Mouse (Mus musculus) CH12.LX (cell line): ENCODE measurements around the gene Lrfn4. TPM values are rescaled to one million over a fixed set of nuclear protein-coding genes. Genes with fewer than 3 reads are reported as not detected.

ENCODE experiments used
- DNase-seq: peaks from one replicate; pipeline ENCODE4 v3.0.0-alpha.2; 2013; ENCODE audit errors: extremely low read depth
- H3K27ac ChIP-seq: 2 replicates; pipeline ENCODE4 v1.5.1; 2012; ENCODE audit warnings: low read depth, mild to moderate bottlenecking, control low read depth, moderate library complexity; ENCODE audit not compliant: insufficient read depth
- H3K27me3 ChIP-seq: replicated peaks from 2 replicates; pipeline ENCODE3; 2012; ENCODE audit warnings: inconsistent platforms
- H3K36me3 ChIP-seq, 2 experiments: replicated peaks in 1 of 2; 2 replicates each; pipeline versions ENCODE3 to v1.6.1; 2012; ENCODE audit warnings: inconsistent platforms in 1 of 2, low read length in 1 of 2, mild to moderate bottlenecking in 1 of 2, mixed read lengths in 1 of 2, moderate library complexity in 1 of 2; ENCODE audit not compliant: control insufficient read depth in 1 of 2, insufficient read depth in 1 of 2
- H3K4me1 ChIP-seq, 2 experiments: 2 replicates each; pipeline ENCODE4 v1.6.1; 2012; ENCODE audit warnings: inconsistent platforms in 1 of 2, moderate library complexity in 1 of 2; ENCODE audit not compliant: insufficient read depth in 2 of 2, control insufficient read depth in 1 of 2
- H3K4me2 ChIP-seq: 2 replicates; pipeline ENCODE4 v1.6.1; 2012; ENCODE audit warnings: low read depth, mild to moderate bottlenecking, control low read depth; ENCODE audit not compliant: poor library complexity, insufficient read depth, severe bottlenecking
- H3K4me3 ChIP-seq, 3 experiments: fragments of 150-350 bp in 1 of 3; sonication (generic) in 1 of 3; replicated peaks in 1 of 3; 2 replicates each; pipeline versions ENCODE3 to v1.5.1; 2011 to 2012; ENCODE audit warnings: low read depth in 2 of 3, low read length in 2 of 3, mild to moderate bottlenecking in 2 of 3, moderate library complexity in 2 of 3, control low read depth in 1 of 3, improper control_type of control experiment in 1 of 3, inconsistent platforms in 1 of 3, mixed read lengths in 1 of 3; ENCODE audit not compliant: poor library complexity in 1 of 3
- H3K79me2 ChIP-seq: replicated peaks from 2 replicates; pipeline ENCODE4 v1.6.1; 2012; ENCODE audit warnings: mild to moderate bottlenecking, moderate library complexity; ENCODE audit not compliant: control insufficient read depth, poor library complexity, insufficient read depth, severe bottlenecking; ENCODE audit errors: extremely low read depth
- H3K9ac ChIP-seq: 2 replicates; pipeline ENCODE4 v1.6.1; 2012; ENCODE audit warnings: low read depth, mild to moderate bottlenecking, control low read depth, moderate library complexity; ENCODE audit not compliant: insufficient read depth
- H3K9me3 ChIP-seq: replicated peaks from 2 replicates; pipeline ENCODE3; 2012; ENCODE audit warnings: low read length, inconsistent platforms, mixed read lengths
- CHD2 ChIP-seq: IDR thresholded peaks from 2 replicates; pipeline ENCODE4 v1.6.1; 2011; ENCODE audit warnings: low read length, improper control_type of control experiment
- E2F4 ChIP-seq: IDR thresholded peaks from 2 replicates; pipeline ENCODE4 v1.6.1; 2011; ENCODE audit warnings: low read depth, low read length, improper control_type of control experiment; ENCODE audit not compliant: insufficient replicate concordance
- ELF1 ChIP-seq: IDR thresholded peaks from 2 replicates; pipeline ENCODE4 v1.6.1; 2014; ENCODE audit warnings: low read depth, mild to moderate bottlenecking, inconsistent platforms, low read length, improper control_type of control experiment
- ETS1 ChIP-seq: conservative IDR thresholded peaks from 2 replicates; pipeline ENCODE4 v1.6.1; 2012; ENCODE audit warnings: low read depth, mild to moderate bottlenecking, inconsistent platforms, low read length, improper control_type of control experiment, moderate library complexity
- GABPA ChIP-seq: IDR thresholded peaks from 2 replicates; pipeline ENCODE4 v1.6.1; 2012; ENCODE audit warnings: low read depth, low read length, improper control_type of control experiment, inconsistent platforms; ENCODE audit not compliant: insufficient replicate concordance
- HCFC1 ChIP-seq: IDR thresholded peaks from 2 replicates; pipeline ENCODE4 v1.6.1; 2012; ENCODE audit warnings: low read depth, mild to moderate bottlenecking, inconsistent platforms, low read length, improper control_type of control experiment
- IRF4 ChIP-seq: IDR thresholded peaks from 2 replicates; pipeline ENCODE4 v1.6.1; 2014; ENCODE audit warnings: low read depth, mild to moderate bottlenecking, inconsistent platforms, low read length, improper control_type of control experiment
- JUN ChIP-seq: IDR thresholded peaks from 2 replicates; pipeline ENCODE4 v1.6.1; 2011; ENCODE audit warnings: low read depth, mild to moderate bottlenecking, low read length, improper control_type of control experiment, moderate library complexity; ENCODE audit not compliant: insufficient read depth
- JUND ChIP-seq: conservative IDR thresholded peaks from 2 replicates; pipeline ENCODE4 v1.6.1; 2011; ENCODE audit warnings: low read depth, low read length, improper control_type of control experiment
- KAT2A ChIP-seq: IDR thresholded peaks from 2 replicates; pipeline ENCODE4 v1.6.1; 2012; ENCODE audit warnings: low read length, improper control_type of control experiment, inconsistent platforms; ENCODE audit not compliant: insufficient replicate concordance
- MAFK ChIP-seq: IDR thresholded peaks from 2 replicates; pipeline ENCODE4 v1.6.1; 2011; ENCODE audit warnings: low read length, improper control_type of control experiment; ENCODE audit not compliant: insufficient replicate concordance
- MAX ChIP-seq: IDR thresholded peaks from 2 replicates; pipeline ENCODE4 v1.6.1; 2011; ENCODE audit warnings: low read length, improper control_type of control experiment
- MAZ ChIP-seq: IDR thresholded peaks from 2 replicates; pipeline ENCODE4 v1.6.1; 2012; ENCODE audit warnings: low read depth, mild to moderate bottlenecking, inconsistent platforms, low read length, improper control_type of control experiment, moderate library complexity
- MEF2A ChIP-seq: IDR thresholded peaks from 2 replicates; pipeline ENCODE4 v1.6.1; 2014; ENCODE audit warnings: low read depth, mild to moderate bottlenecking, inconsistent platforms, low read length, improper control_type of control experiment, borderline replicate concordance
- MXI1 ChIP-seq: IDR thresholded peaks from 2 replicates; pipeline ENCODE4 v1.6.1; 2011; ENCODE audit warnings: mild to moderate bottlenecking, low read depth, low read length, improper control_type of control experiment
- MYC ChIP-seq: IDR thresholded peaks from 2 replicates; pipeline ENCODE4 v1.6.1; 2011; ENCODE audit warnings: low read depth, mild to moderate bottlenecking, improper control_type of control experiment, low read length
- NELFE ChIP-seq: IDR thresholded peaks from 2 replicates; pipeline ENCODE4 v1.6.1; 2011; ENCODE audit warnings: low read depth, low read length, improper control_type of control experiment
- NRF1 ChIP-seq: IDR thresholded peaks from 2 replicates; pipeline ENCODE4 v1.6.1; 2014; ENCODE audit warnings: low read depth, mild to moderate bottlenecking, inconsistent platforms, low read length, improper control_type of control experiment, moderate library complexity
- PAX5 ChIP-seq: IDR thresholded peaks from 2 replicates; pipeline ENCODE4 v1.6.1; 2012; ENCODE audit warnings: low read length, inconsistent platforms, mixed read lengths
- POLR2A ChIP-seq: IDR thresholded peaks from 2 replicates; pipeline ENCODE4 v1.6.1; 2011; ENCODE audit warnings: low read depth, mild to moderate bottlenecking, improper control_type of control experiment, low read length
- RCOR1 ChIP-seq: conservative IDR thresholded peaks from 2 replicates; pipeline ENCODE4 v1.6.1; 2012; ENCODE audit warnings: low read depth, mild to moderate bottlenecking, inconsistent platforms, low read length, improper control_type of control experiment
- SIN3A ChIP-seq: IDR thresholded peaks from 2 replicates; pipeline ENCODE4 v1.6.1; 2012; ENCODE audit warnings: low read length, improper control_type of control experiment, inconsistent platforms
- SMC3 ChIP-seq: IDR thresholded peaks from 2 replicates; pipeline ENCODE4 v1.6.1; 2011; ENCODE audit warnings: low read depth, low read length, improper control_type of control experiment
- USF1 ChIP-seq: IDR thresholded peaks from 2 replicates; pipeline ENCODE4 v1.6.1; 2014; ENCODE audit warnings: low read depth, mild to moderate bottlenecking, inconsistent platforms, low read length, improper control_type of control experiment
- USF2 ChIP-seq: conservative IDR thresholded peaks from 2 replicates; pipeline ENCODE4 v1.6.1; 2011; ENCODE audit warnings: low read depth, low read length, improper control_type of control experiment
- ZC3H11A ChIP-seq: IDR thresholded peaks from 2 replicates; pipeline ENCODE4 v1.6.1; 2012; ENCODE audit warnings: low read depth, mild to moderate bottlenecking, inconsistent platforms, low read length, improper control_type of control experiment
- ZKSCAN1 ChIP-seq: IDR thresholded peaks from 2 replicates; pipeline ENCODE4 v1.6.1; 2012; ENCODE audit warnings: low read depth, inconsistent platforms, low read length, improper control_type of control experiment, borderline replicate concordance
- ZMIZ1 ChIP-seq: IDR thresholded peaks from 2 replicates; pipeline ENCODE4 v1.6.1; 2012; ENCODE audit warnings: low read depth, mild to moderate bottlenecking, inconsistent platforms, low read length, improper control_type of control experiment
- ZNF384 ChIP-seq: IDR thresholded peaks from 2 replicates; pipeline ENCODE4 v1.6.1; 2012; ENCODE audit warnings: low read depth, low read length, improper control_type of control experiment, inconsistent platforms
- dilution Hi-C: fragments of 300-500 bp; cut with MboI; formaldehyde crosslinking; loops from 2 replicates; pipeline ENCODE4 v1.14.3; 2020; ENCODE audit warnings: low sequenced_read_pairs; ENCODE audit not compliant: extremely low pct_unique_long_range_greater_than_20kb, extremely low pct_ligation_motif_present
- in situ Hi-C: fragments of 300-500 bp; cut with MboI; formaldehyde crosslinking; loops from 3 replicates; pipeline ENCODE4 v1.14.3; 2019; ENCODE audit warnings: low sequenced_read_pairs, low pct_ligation_motif_present, low pct_unique_long_range_greater_than_20kb, mixed read lengths
- polyA plus RNA-seq: library from polyadenylated mRNA; unstranded; fragments of >175 nt; gene quantifications from 2 replicates; pipeline ENCODE4 v1.2.1, GENCODE M21; 2012; ENCODE audit warnings: low read depth; ENCODE audit not compliant: insufficient read length
- total RNA-seq, 2 experiments: library from RNA; depleted of rRNA; stranded (reverse); fragments of 300-350 nt in 1 of 2; fragments of >200 nt in 1 of 2; gene quantifications; 2 replicates each; pipeline ENCODE4 v1.2.3; 2012 to 2014

Lrfn4 gene
- total and polyA plus RNA-seq, 3 experiments: 0.75 to 2.3 (median 1.9) TPM

DNA sequence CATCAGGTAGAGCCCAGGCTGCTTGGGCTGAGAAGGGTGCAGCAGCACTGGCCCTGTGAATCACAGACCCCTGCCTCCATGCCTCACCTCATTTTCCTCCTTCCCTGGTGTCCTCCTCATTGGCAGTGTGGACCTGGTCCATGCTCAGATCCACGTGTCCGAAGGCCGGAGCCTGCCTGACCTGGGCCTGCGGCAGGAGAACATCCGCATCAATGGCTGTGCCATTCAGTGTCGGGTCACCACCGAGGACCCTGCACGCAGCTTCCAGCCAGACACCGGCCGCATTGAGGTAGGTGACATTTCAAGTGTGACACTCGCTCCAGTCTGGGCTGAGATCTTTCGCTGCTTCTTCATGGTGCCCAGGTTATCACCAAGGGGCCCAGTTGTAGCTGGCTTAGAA, 8.1 kb downstream of the Lrfn4 start:
- Histone ChIP-seq H3K27me3 (no peaks in the 10 kb centered on the region), H3K4me3 (no peak overlapping the region), H3K79me2 (no peaks in the 10 kb centered on the region), H3K4me1 (peaks cover 0 to 6% of the 10 kb centered on the region in 2 experiments; a peak in 1 of 4 replicates), H3K9me3 (no peaks in the 10 kb centered on the region), H3K36me3 (peaks cover 0 to 47% of the 10 kb centered on the region in 2 experiments), H3K9ac (no peak overlapping the region), H3K27ac (no peak overlapping the region), H3K4me2 (no peak overlapping the region)
- in situ Hi-C loops: no loop called here
- DNase-seq: no peak
- TF ChIP-seq HCFC1: no peak
- TF ChIP-seq PAX5: no peak
- TF ChIP-seq ZMIZ1: no peak
- TF ChIP-seq ZC3H11A: no peak
- no peak for TF ChIP-seq SMC3
- TF ChIP-seq NRF1: no peak
- no peak for TF ChIP-seq KAT2A
- TF ChIP-seq MEF2A: no peak
- no peak for TF ChIP-seq POLR2A
- TF ChIP-seq MYC: no peak
- no peak for TF ChIP-seq ELF1
- TF ChIP-seq MAZ: no peak
- no peak for TF ChIP-seq CHD2
- no peak for TF ChIP-seq E2F4
- TF ChIP-seq NELFE: no peak
- no peak for TF ChIP-seq IRF4
- TF ChIP-seq JUN: no peak
- TF ChIP-seq RCOR1: no peak
- dilution Hi-C loops: no loop called here

DNA sequence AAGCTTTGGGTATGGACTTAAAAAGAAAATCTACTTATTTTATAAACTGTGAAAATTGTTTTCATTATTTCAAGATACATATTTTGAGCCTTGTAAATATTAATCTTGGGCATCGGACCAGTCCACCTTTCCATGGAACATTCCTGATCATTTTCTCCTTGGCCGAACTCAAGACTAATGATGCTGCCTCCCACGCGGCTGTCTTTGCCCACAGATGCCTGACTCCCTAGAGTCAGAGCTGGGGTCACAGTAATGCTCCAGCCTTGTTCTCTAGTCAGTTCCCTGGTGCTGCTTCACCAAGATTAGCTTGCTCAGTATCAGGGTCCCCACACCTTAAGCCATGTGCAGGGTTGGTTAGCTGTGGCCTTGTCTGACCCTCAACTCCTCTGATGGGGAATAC, 9.8 kb downstream of the Lrfn4 start:
- H3K27ac ChIP-seq: no peak overlapping the region
- in situ Hi-C loops (no loop called here), dilution Hi-C loops (no loop called here)
- no peak overlapping the region for H3K4me2 ChIP-seq
- H3K4me1 ChIP-seq: peaks cover 0 to 6% of the 10 kb centered on the region in 2 experiments; a peak in 1 of 4 replicates
- no peak overlapping the region for H3K9ac ChIP-seq
- no peaks in the 10 kb centered on the region for H3K79me2 ChIP-seq
- H3K27me3 ChIP-seq: no peaks in the 10 kb centered on the region
- TF ChIP-seq MAFK (no peak), MAX (no peak), SIN3A (no peak), USF1 (no peak), SMC3 (no peak), E2F4 (no peak), IRF4 (no peak), ZKSCAN1 (no peak), POLR2A (no peak), JUND (no peak), GABPA (no peak), NELFE (no peak), ETS1 (no peak), USF2 (no peak), ZNF384 (no peak), MXI1 (no peak), ZC3H11A (no peak)
- H3K36me3 ChIP-seq: peaks cover 0 to 44% of the 10 kb centered on the region in 2 experiments
- no peaks in the 10 kb centered on the region for H3K9me3 ChIP-seq
- DNase-seq: no peak
- H3K4me3 ChIP-seq: no peak overlapping the region
